Mouse (Mus musculus) layer of hippocampus, postnatal 10 days (tissue): ENCODE measurements around the gene Daxx. TPM values are rescaled to one million over a fixed set of nuclear protein-coding genes. Genes with fewer than 3 reads are reported as not detected.
A peak's percentile ranks its signal among the peaks of the same experiment; 100 is the strongest.
"Not testable (repeated sequence)": the region's sequence is repeated elsewhere in the genome, so short reads cannot be mapped to it uniquely, and the experiment has no call there.

ENCODE experiments used
- DNase-seq, 2 experiments: peaks; one replicate each; pipeline ENCODE4 v3.0.0; 2021; ENCODE audit warnings: low spot score in 2 of 2
- total RNA-seq, 2 experiments: library from RNA; stranded (reverse); gene quantifications; 2 replicates each; pipeline ENCODE4 v1.2.3; 2021

The Daxx gene
- total RNA-seq, 2 experiments from 2014 or later, result 23.9 to 29.6 TPM

GRCm38 (mm10) chr17:33902079-33902478 lies 7.1 kb upstream of the Daxx start:
- no peak for DNase-seq

- DNase-seq, result no peak
These were observed 6.7 kb upstream of the Daxx start for GRCm38 (mm10) chr17:33902491-33902890.

- not testable (repeated sequence) for DNase-seq
These were observed 5.1 kb upstream of the Daxx start for GRCm38 (mm10) chr17:33903911-33904651.

- not testable (repeated sequence) for DNase-seq
These were observed 4.4 kb upstream of the Daxx start, which contains the start of gene Platr17 for GRCm38 (mm10) chr17:33904835-33905234. TSS of gene Platr17 (plus strand) at chr17:33905135.

GRCm38 (mm10) chr17:33908331-33909076 lies 710 bp upstream of the Daxx start:
- DNase-seq, result peak; percentile 61 to 69

GRCm38 (mm10) chr17:33909869-33910250 lies 646 bp downstream of the Daxx start:
- DNase-seq, result peak in 1 of 2 experiments; percentile 47

- DNase-seq, result no peak
These were observed 1.3 kb downstream of the Daxx start for GRCm38 (mm10) chr17:33910346-33911051.

- no peak for DNase-seq
These were observed 2.0 kb downstream of the Daxx start for GRCm38 (mm10) chr17:33911052-33911812.

GRCm38 (mm10) chr17:33911813-33912414 lies 2.7 kb downstream of the Daxx start:
- DNase-seq, result no peak

- no peak for DNase-seq
These were observed 4.0 kb downstream of the Daxx start for GRCm38 (mm10) chr17:33913264-33913663.

- no peak for DNase-seq
These were observed 4.7 kb downstream of the Daxx start for GRCm38 (mm10) chr17:33913905-33914304.

- peak in 1 of 2 experiments; percentile 12 for DNase-seq
These were observed 5.8 kb downstream of the Daxx start for GRCm38 (mm10) chr17:33914969-33915391.

- DNase-seq, result peak; percentile 93 to 96
These were observed 6.5 kb downstream of the Daxx start, which contains the start of the genes Tapbp and Zbtb22 for GRCm38 (mm10) chr17:33915671-33916250. TSS of gene Tapbp (plus strand) at chr17:33915899. TSS of gene Zbtb22 (plus strand) at chr17:33915904.

- DNase-seq, result no peak
These were observed 7.1 kb downstream of the Daxx start for GRCm38 (mm10) chr17:33916294-33916693.

- DNase-seq, result peak in 1 of 2 experiments; percentile 20
These were observed 7.8 kb downstream of the Daxx start for GRCm38 (mm10) chr17:33916847-33917655.

- DNase-seq, result peak in 1 of 2 experiments; percentile 20
These were observed 8.6 kb downstream of the Daxx start for GRCm38 (mm10) chr17:33917656-33918292.

GRCm38 (mm10) chr17:33918293-33919203 lies 9.3 kb downstream of the Daxx start:
- no peak for DNase-seq
